Comparison of ENCODE assay signal across 30 mouse cellular contexts in genomic region chr5:39412756-39413155, GRCm38 (mm10).
"Had no signal": no experiment of that assay in that cellular context is flagged by ENCODE, and none has a peak within 500 bp of the region (broad histone marks: within the 10 kb centered on the region; RNA-seq: fewer than 3 reads in every experiment).

No protein-coding gene starts in this region.

- ATAC-seq: liver, embryonic 12.5 days; liver, postnatal 0 days; lung, postnatal 0 days; midbrain, embryonic 13.5 days; midbrain, embryonic 15.5 days had no signal

- H3K36me3 ChIP-seq: limb, embryonic 10.5 days; limb, embryonic 12.5 days; limb, embryonic 13.5 days; limb, embryonic 15.5 days; liver, embryonic 12.5 days; liver, embryonic 13.5 days; liver, embryonic 15.5 days; lung, embryonic 15.5 days; midbrain, embryonic 10.5 days; midbrain, embryonic 12.5 days; midbrain, embryonic 13.5 days; midbrain, embryonic 15.5 days had no signal

- H3K27me3 ChIP-seq: limb, embryonic 12.5 days; limb, embryonic 13.5 days; limb, embryonic 15.5 days; liver, embryonic 12.5 days; liver, embryonic 13.5 days; liver, embryonic 15.5 days; lung, embryonic 15.5 days; megakaryocyte, embryonic 14.5 days; midbrain, embryonic 12.5 days; midbrain, embryonic 13.5 days; midbrain, embryonic 15.5 days had no signal

- H3K27ac ChIP-seq: left cerebral cortex, adult 2 months; limb, embryonic 10.5 days; limb, embryonic 12.5 days; limb, embryonic 13.5 days; limb, embryonic 15.5 days; liver, embryonic 12.5 days; liver, embryonic 13.5 days; liver, embryonic 14.5 days; liver, embryonic 15.5 days; lung, embryonic 15.5 days; macrophage; midbrain, embryonic 10.5 days; midbrain, embryonic 12.5 days; midbrain, embryonic 13.5 days; midbrain, embryonic 15.5 days had no signal

- DNase-seq: left cerebral cortex, postnatal 4 days; liver; liver, embryonic 13.5 days; liver, postnatal 0 days; lung, adult 18-20 months; lung, adult 2 months; lung, embryonic 14.5 days; lung, postnatal 10 days; lung, postnatal 14 days; lung, postnatal 36 days; lung, postnatal 4 days; midbrain, embryonic 14.5 days had no signal

- H3K4me2 ChIP-seq: limb, embryonic 12.5 days; limb, embryonic 13.5 days; limb, embryonic 15.5 days; liver, embryonic 11.5 days; liver, embryonic 12.5 days; liver, embryonic 13.5 days; liver, embryonic 15.5 days; lung, embryonic 14.5 days; lung, embryonic 15.5 days; midbrain, embryonic 12.5 days; midbrain, embryonic 13.5 days; midbrain, embryonic 15.5 days had no signal

- H3K9ac ChIP-seq: limb, embryonic 12.5 days; limb, embryonic 13.5 days; limb, embryonic 15.5 days; liver, embryonic 12.5 days; liver, embryonic 13.5 days; liver, embryonic 14.5 days; liver, embryonic 15.5 days; liver, postnatal 0 days; lung, embryonic 14.5 days; lung, embryonic 15.5 days; midbrain, embryonic 12.5 days; midbrain, embryonic 13.5 days; midbrain, embryonic 15.5 days had no signal

- H3K4me1 ChIP-seq: limb, embryonic 10.5 days; liver, embryonic 12.5 days; liver, embryonic 13.5 days; liver, embryonic 15.5 days; lung, embryonic 15.5 days; megakaryocyte, embryonic 14.5 days; midbrain, embryonic 15.5 days had no signal

- H3K9me3 ChIP-seq: limb, embryonic 10.5 days; limb, embryonic 12.5 days; limb, embryonic 13.5 days; limb, embryonic 15.5 days; liver, embryonic 12.5 days; liver, embryonic 13.5 days; liver, embryonic 15.5 days; lung, embryonic 15.5 days; midbrain, embryonic 10.5 days; midbrain, embryonic 12.5 days; midbrain, embryonic 13.5 days; midbrain, embryonic 15.5 days had no signal

- H3K4me3 ChIP-seq: left cerebral cortex, adult 2 months; limb, embryonic 10.5 days; limb, embryonic 12.5 days; limb, embryonic 13.5 days; limb, embryonic 15.5 days; liver, embryonic 12.5 days; liver, embryonic 13.5 days; liver, embryonic 15.5 days; lung, embryonic 15.5 days; megakaryocyte, embryonic 14.5 days; midbrain, embryonic 10.5 days; midbrain, embryonic 12.5 days; midbrain, embryonic 13.5 days; midbrain, embryonic 15.5 days; myocyte had no signal
